Mouse (Mus musculus) ES-E14 (cell line): Measurements from ENCODE around the gene Prss36.
A peak's percentile ranks its signal among the peaks of the same experiment; 100 is the strongest.

Source experiments
- MAFK ChIP-seq: IDR thresholded peaks from 2 replicates; pipeline ENCODE4 v1.6.1; 2014; ENCODE audit warnings: mild to moderate bottlenecking, low read depth, low read length, inconsistent platforms; ENCODE audit not compliant: insufficient read depth
- ZC3H11A ChIP-seq: IDR thresholded peaks from 2 replicates; pipeline ENCODE4 v1.6.1; 2012; ENCODE audit warnings: low read depth, mild to moderate bottlenecking, inconsistent platforms, low read length, borderline replicate concordance

- TF ChIP-seq MAFK (peak; percentile 71), ZC3H11A (no peak)
Measured at GRCm38 (mm10) chr7:127992488-127993340, 46.2 kb upstream of the Prss36 start.
